Mouse (Mus musculus) urinary bladder, postnatal 25 days (tissue): ENCODE measurements around the gene Whrn.

Experiments
- DNase-seq: peaks from one replicate; pipeline ENCODE4 v3.0.0; 2022; ENCODE audit warnings: low spot score

Gene Whrn

DNA sequence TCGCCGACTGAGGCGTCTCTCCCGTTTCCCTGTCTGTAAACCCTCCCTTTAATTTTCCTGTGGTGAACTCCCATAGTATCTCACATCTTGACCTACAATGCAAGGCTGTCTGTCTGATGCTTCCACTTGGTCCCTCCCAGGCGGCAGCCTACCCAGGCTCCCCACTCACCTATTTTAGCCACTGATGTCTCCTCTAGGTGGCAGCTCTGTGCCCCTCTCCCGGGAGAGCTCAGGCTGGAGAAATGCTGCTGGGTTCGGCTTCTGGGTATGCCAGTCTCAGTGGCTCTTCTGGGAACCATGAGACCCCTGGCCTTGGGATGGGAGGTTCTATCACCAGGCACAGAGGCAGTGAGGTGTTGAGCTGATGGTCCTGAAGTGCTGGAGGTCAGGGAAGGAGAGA lies 118.3 kb downstream of the Whrn start:
- no peak for DNase-seq

DNA sequence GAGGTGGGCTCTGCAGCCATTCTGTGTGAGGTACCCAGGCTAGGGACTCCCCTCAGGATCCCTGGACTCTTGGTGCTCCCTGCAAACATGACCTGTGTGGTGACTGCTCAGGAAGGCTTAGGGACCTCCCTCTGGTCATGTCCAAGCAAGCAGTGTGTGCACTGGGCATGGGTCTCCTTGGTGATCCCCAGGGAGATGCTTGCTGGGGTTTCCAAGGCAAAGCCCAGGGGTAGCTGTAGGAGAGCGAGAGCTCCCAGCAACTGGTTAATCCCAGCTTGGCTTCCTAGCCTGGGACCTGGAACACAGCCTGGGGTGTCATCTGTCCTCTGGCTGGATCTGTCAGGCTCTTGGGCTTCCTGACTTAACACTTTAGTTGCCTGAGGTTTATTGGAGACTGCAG lies 120.4 kb downstream of the Whrn start:
- no peak for DNase-seq

DNA sequence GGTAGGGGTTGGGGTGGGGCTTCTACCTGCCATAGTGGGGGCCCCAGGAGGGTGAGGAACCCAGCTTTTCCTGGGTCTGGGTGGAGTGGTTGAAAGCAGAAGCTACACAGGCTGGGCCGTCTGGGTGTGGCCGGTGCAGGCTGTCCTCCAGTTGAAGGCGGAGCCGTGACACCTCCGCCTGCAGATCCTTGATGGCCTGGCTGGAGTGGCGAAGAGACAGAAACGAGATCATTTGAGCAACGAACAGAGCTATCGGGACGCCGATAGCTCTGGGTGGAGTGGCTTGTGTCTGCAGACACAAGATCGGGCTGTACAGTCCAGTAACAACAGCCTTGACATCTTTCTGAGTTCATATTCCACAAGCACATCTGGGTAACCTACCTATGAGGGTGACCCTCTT lies 121.5 kb downstream of the Whrn start:
- DNase-seq, result no peak

- no peak for DNase-seq
Observed at GRCm38 (mm10) chr4:63373404-63373803, 122.4 kb downstream of the Whrn start.

DNA sequence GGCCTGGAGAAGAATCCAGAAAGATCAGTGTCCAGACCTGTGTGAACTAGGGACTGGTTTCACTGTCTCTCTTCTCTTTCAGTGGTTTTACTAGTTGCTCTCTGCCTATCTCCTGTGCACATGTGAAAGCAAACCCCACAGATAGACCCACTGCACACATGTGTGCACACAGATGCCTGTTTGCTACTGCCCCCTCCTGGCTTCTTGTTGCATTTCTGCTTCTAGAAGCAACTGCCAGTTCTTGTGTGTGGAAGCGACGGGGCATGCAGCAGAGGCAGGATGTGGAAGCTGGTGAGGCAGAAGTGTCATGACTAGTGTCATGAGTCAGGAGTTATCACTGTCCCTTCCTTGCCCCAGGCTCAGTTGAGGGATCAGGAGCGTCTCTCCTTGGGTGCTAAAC lies 123.9 kb downstream of the Whrn start:
- DNase-seq, result no peak

GRCm38 (mm10) chr4:63370897-63371296 lies 124.9 kb downstream of the Whrn start:
- DNase-seq, result no peak

GRCm38 (mm10) chr4:63368577-63368976 lies 127.2 kb downstream of the Whrn start:
- DNase-seq, result peak; percentile 83
